Mouse (Mus musculus) right cerebral cortex, postnatal 14 days (tissue): ENCODE data around the gene Egfl8.

Experiments used
- DNase-seq: peaks from one replicate; pipeline ENCODE4 v3.0.0; 2022

The Egfl8 gene

GRCm38 (mm10) chr17:34648141-34648890 is 32.5 kb upstream of the Egfl8 start:
- DNase-seq: no peak

- DNase-seq: peak; percentile 94
These were observed 31.4 kb upstream of the Egfl8 start, which contains the start of gene Atf6b for GRCm38 (mm10) chr17:34646906-34647787. Gene Atf6b, plus strand, starts transcription at chr17:34647146.

- no peak for DNase-seq
These were observed 30.2 kb upstream of the Egfl8 start for GRCm38 (mm10) chr17:34645831-34646511.

- no peak for DNase-seq
These were observed 29.6 kb upstream of the Egfl8 start for GRCm38 (mm10) chr17:34645256-34645829.

GRCm38 (mm10) chr17:34644608-34645007 is 28.8 kb upstream of the Egfl8 start, which contains the start of gene Fkbpl:
Gene Fkbpl, plus strand, starts transcription at chr17:34644764.
- peak; percentile 92 for DNase-seq

- DNase-seq: no peak
These were observed 28.2 kb upstream of the Egfl8 start for GRCm38 (mm10) chr17:34643944-34644343.

- no peak for DNase-seq
These were observed 27.6 kb upstream of the Egfl8 start for GRCm38 (mm10) chr17:34643379-34643778.

GRCm38 (mm10) chr17:34641945-34642344 is 26.2 kb upstream of the Egfl8 start:
- DNase-seq: no peak

GRCm38 (mm10) chr17:34640778-34641601 is 25.2 kb upstream of the Egfl8 start:
- peak; percentile 21 for DNase-seq

GRCm38 (mm10) chr17:34639461-34640255 is 23.9 kb upstream of the Egfl8 start:
- no peak for DNase-seq

- no peak for DNase-seq
These were observed 21.7 kb upstream of the Egfl8 start for GRCm38 (mm10) chr17:34637459-34637858.

GRCm38 (mm10) chr17:34635671-34636070 is 19.9 kb upstream of the Egfl8 start:
- no peak for DNase-seq

- peak; percentile 76 for DNase-seq
These were observed 16.5 kb upstream of the Egfl8 start for GRCm38 (mm10) chr17:34632261-34632691.

- DNase-seq: peak; percentile 19
These were observed 15.9 kb upstream of the Egfl8 start for GRCm38 (mm10) chr17:34631647-34632046.

- peak; percentile 64 for DNase-seq
These were observed 15.1 kb upstream of the Egfl8 start for GRCm38 (mm10) chr17:34630761-34631301.

- peak; percentile 14 for DNase-seq
These were observed 14.2 kb upstream of the Egfl8 start for GRCm38 (mm10) chr17:34629796-34630603.

GRCm38 (mm10) chr17:34629221-34629751 is 13.5 kb upstream of the Egfl8 start, which contains the start of gene Prrt1:
Gene Prrt1, plus strand, starts transcription at chr17:34629533.
- peak; percentile 50 for DNase-seq

GRCm38 (mm10) chr17:34628644-34628967 is 12.8 kb upstream of the Egfl8 start:
- peak; percentile 6 for DNase-seq

GRCm38 (mm10) chr17:34627943-34628643 is 12.3 kb upstream of the Egfl8 start, which contains the start of gene Ppt2:
Gene Ppt2, minus strand, starts transcription at chr17:34628510.
- peak; percentile 52 for DNase-seq
